Mouse (Mus musculus) limb, embryonic 10.5 days (tissue): ENCODE results near the gene Gm42906. TPM values are rescaled to one million over a fixed set of nuclear protein-coding genes. Genes with fewer than 3 reads are reported as not detected.
A peak's percentile ranks its signal among the peaks of the same experiment; 100 is the strongest.

Source experiments
- DNase-seq: peaks from one replicate; pipeline ENCODE4 v3.0.0-alpha.2; 2017; ENCODE audit warnings: low spot score
- H3K27ac ChIP-seq: fragments of 300-500 bp; sonication (generic); 2 replicates; pipeline ENCODE4 v1.5.1; 2016; ENCODE audit warnings: mild to moderate bottlenecking
- H3K27me3 ChIP-seq: fragments of 300-500 bp; sonication (generic); 2 replicates; pipeline ENCODE4 v1.6.1; 2016; ENCODE audit warnings: low read depth, mild to moderate bottlenecking; ENCODE audit not compliant: poor library complexity, severe bottlenecking
- H3K36me3 ChIP-seq: fragments of 300-500 bp; sonication (generic); 2 replicates; pipeline ENCODE4 v1.6.1; 2016; ENCODE audit warnings: mild to moderate bottlenecking, moderate library complexity
- H3K4me1 ChIP-seq: fragments of 300-500 bp; sonication (generic); 2 replicates; pipeline ENCODE4 v1.6.1; 2016
- H3K4me3 ChIP-seq: fragments of 300-500 bp; sonication (generic); 2 replicates; pipeline ENCODE4 v1.5.1; 2016; ENCODE audit warnings: mild to moderate bottlenecking, moderate library complexity
- H3K9me3 ChIP-seq: fragments of 300-500 bp; sonication (generic); replicated peaks from 2 replicates; pipeline ENCODE4 v1.6.1; 2016; ENCODE audit warnings: mild to moderate bottlenecking
- WGBS: fragments of 180-500 bp; shearing (Covaris S2); methylation state at CpG from one replicate; pipeline ENCODE4 v1.1.7; 2016; 5-methylcytosine and 5-hydroxymethylcytosine counted together
- polyA plus RNA-seq: library from polyadenylated mRNA; unstranded; fragments of >200 nt; fragmentation: Nextera tagmentation; extraction: Ambion mirVana; gene quantifications from 2 replicates; pipeline ENCODE4 v1.2.1, GENCODE M21; 2016

The Gm42906 gene
- polyA plus RNA-seq, 1 experiment from 2014 or later: not detected

DNA sequence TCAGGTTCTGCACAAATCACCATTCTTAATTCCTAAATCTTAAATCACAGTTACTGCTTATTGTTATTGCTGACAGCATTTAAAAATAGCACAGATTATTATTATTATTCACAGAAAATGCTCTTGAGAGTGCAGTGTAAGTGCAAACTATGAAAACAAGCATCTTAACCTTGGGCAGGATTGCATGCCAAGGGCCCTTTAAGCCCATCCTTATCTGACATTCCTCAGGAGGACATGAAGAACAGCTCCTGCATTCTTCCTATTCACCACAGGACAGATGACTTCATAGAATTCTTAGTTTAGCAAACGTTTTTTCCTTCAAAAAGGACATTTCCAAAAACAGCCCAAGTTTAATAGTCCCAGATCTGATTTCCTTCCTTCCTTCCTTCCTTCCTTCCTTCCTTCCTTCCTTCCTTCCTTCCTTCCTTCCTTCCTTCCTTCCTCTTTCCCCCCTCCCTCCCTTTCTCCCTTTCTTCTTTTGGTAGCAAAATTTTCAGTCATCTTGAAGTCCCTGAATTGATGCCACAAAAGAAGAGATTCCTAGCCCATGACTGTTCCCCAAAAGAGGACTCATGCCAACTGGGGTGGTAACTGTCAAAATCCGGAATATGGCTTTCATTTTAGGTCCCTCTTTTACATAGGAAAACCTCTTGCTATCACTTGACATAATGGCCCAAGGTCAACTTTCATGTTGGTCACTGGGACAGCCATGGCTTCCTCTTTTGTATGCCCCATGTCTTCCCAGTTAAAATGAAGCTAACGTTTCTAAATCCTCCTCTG is 334.9 kb downstream of the Gm42906 start:
- Histone ChIP-seq H3K27ac (no peak overlapping the region), H3K9me3 (no peaks in the 10 kb centered on the region), H3K27me3 (no peaks in the 10 kb centered on the region), H3K4me1 (peaks cover 9% of the 10 kb centered on the region), H3K36me3 (no peaks in the 10 kb centered on the region), H3K4me3 (no peak overlapping the region)
- DNase-seq: no peak
- WGBS: 82% methylated on average over 3 of the region's 3 CpGs

- no peaks in the 10 kb centered on the region for H3K27me3 ChIP-seq
- H3K9me3 ChIP-seq: no peaks in the 10 kb centered on the region
- 96% methylated on average over 6 of the region's 6 CpGs for WGBS
- peaks cover 23% of the 10 kb centered on the region for H3K4me1 ChIP-seq
- H3K36me3 ChIP-seq: no peaks in the 10 kb centered on the region
- no peak overlapping the region for H3K4me3 ChIP-seq
- H3K27ac ChIP-seq: no peak overlapping the region
- no peak for DNase-seq
Observed at GRCm38 (mm10) chr5:151090996-151091395, 337.0 kb downstream of the Gm42906 start.

GRCm38 (mm10) chr5:151089201-151089600 is 338.8 kb downstream of the Gm42906 start:
- 59% methylated on average over 6 of the region's 6 CpGs for WGBS
- no peaks in the 10 kb centered on the region for H3K36me3 ChIP-seq
- H3K27me3 ChIP-seq: no peaks in the 10 kb centered on the region
- no peak for DNase-seq
- H3K4me3 ChIP-seq: no peak overlapping the region
- no peaks in the 10 kb centered on the region for H3K9me3 ChIP-seq
- H3K4me1 ChIP-seq: peaks cover 23% of the 10 kb centered on the region
- H3K27ac ChIP-seq: no peak overlapping the region

- Histone ChIP-seq H3K36me3 (no peaks in the 10 kb centered on the region), H3K4me3 (no peak overlapping the region), H3K4me1 (peaks cover 23% of the 10 kb centered on the region), H3K27me3 (no peaks in the 10 kb centered on the region), H3K9me3 (no peaks in the 10 kb centered on the region), H3K27ac (0 out of 2 replicates have a peak overlapping the region, but pooled peaks have one; percentile 19)
- no peak for DNase-seq
- WGBS: 62% methylated on average over 9 of the region's 9 CpGs
Observed at GRCm38 (mm10) chr5:151086425-151087202, 341.3 kb downstream of the Gm42906 start.

- Histone ChIP-seq H3K36me3 (no peaks in the 10 kb centered on the region), H3K27me3 (no peaks in the 10 kb centered on the region), H3K4me1 (peaks cover 23% of the 10 kb centered on the region), H3K4me3 (no peak overlapping the region), H3K27ac (no peak overlapping the region), H3K9me3 (no peaks in the 10 kb centered on the region)
- no peak for DNase-seq
- WGBS: 79% methylated on average over 8 of the region's 8 CpGs
Observed at GRCm38 (mm10) chr5:151085749-151086148, 342.2 kb downstream of the Gm42906 start.

- WGBS: 90% methylated on average over 4 of the region's 4 CpGs
- H3K27me3 ChIP-seq: no peaks in the 10 kb centered on the region
Observed at GRCm38 (mm10) chr5:151080276-151080675, 347.7 kb downstream of the Gm42906 start.

DNA sequence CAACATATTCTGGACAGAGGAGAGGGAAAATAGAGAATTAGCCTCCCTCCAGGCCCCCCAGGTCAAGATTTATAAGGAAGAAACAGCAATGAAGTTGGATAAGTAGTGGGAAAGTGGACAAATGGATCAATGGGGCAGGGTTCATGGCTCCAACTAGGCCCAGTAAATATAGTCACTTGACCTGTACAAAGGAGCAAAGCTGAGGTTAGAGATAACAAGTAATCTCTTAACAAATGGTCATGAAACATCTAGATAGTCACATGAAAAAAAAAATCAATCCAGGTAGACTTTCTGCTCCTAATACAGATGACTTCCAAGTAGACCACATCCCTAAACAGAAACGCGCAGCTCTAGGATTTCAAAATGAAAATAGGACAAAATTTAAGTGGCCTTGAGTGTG is 350.0 kb downstream of the Gm42906 start:
- 95% methylated on average over 2 of the region's 2 CpGs for WGBS
- Histone ChIP-seq H3K9me3 (no peaks in the 10 kb centered on the region), H3K27me3 (no peaks in the 10 kb centered on the region), H3K4me3 (no peak overlapping the region), H3K27ac (no peak overlapping the region), H3K36me3 (no peaks in the 10 kb centered on the region), H3K4me1 (no peaks in the 10 kb centered on the region)
- DNase-seq: no peak

More at GRCm38 (mm10) chr5:151080276-151080675, 347.7 kb downstream of the Gm42906 start:
- Histone ChIP-seq H3K4me1 (no peaks in the 10 kb centered on the region), H3K36me3 (no peaks in the 10 kb centered on the region), H3K4me3 (no peak overlapping the region), H3K9me3 (no peaks in the 10 kb centered on the region), H3K27ac (no peak overlapping the region)
- no peak for DNase-seq

- no peaks in the 10 kb centered on the region for H3K27me3 ChIP-seq
- H3K27ac ChIP-seq: no peak overlapping the region
- no peak for DNase-seq
- H3K4me3 ChIP-seq: no peak overlapping the region
- H3K9me3 ChIP-seq: no peaks in the 10 kb centered on the region
- no peaks in the 10 kb centered on the region for H3K36me3 ChIP-seq
- 74% methylated on average over 3 of the region's 3 CpGs for WGBS
- peaks cover 4% of the 10 kb centered on the region; the same call in 1 of the 2 replicates for H3K4me1 ChIP-seq
Observed at GRCm38 (mm10) chr5:151076917-151077316, 351.0 kb downstream of the Gm42906 start.

- no peaks in the 10 kb centered on the region for H3K27me3 ChIP-seq
- H3K4me1 ChIP-seq: peaks cover 28% of the 10 kb centered on the region
- H3K9me3 ChIP-seq: no peaks in the 10 kb centered on the region
- no peak overlapping the region for H3K4me3 ChIP-seq
- H3K36me3 ChIP-seq: no peaks in the 10 kb centered on the region
- WGBS: 90% methylated on average over 4 of the region's 4 CpGs
- no peak for DNase-seq
- no peak overlapping the region for H3K27ac ChIP-seq
Observed at GRCm38 (mm10) chr5:151074282-151074681, 353.7 kb downstream of the Gm42906 start.

GRCm38 (mm10) chr5:151071430-151071829 is 356.5 kb downstream of the Gm42906 start:
- peak overlapping the region; percentile 73; the same call in 1 of the 2 replicates for H3K27ac ChIP-seq
- no peaks in the 10 kb centered on the region for H3K9me3 ChIP-seq
- no peak for DNase-seq
- WGBS: 63% methylated on average over 6 of the region's 6 CpGs
- peaks cover 28% of the 10 kb centered on the region for H3K4me1 ChIP-seq
- H3K36me3 ChIP-seq: no peaks in the 10 kb centered on the region
- H3K27me3 ChIP-seq: no peaks in the 10 kb centered on the region
- no peak overlapping the region for H3K4me3 ChIP-seq

- Histone ChIP-seq H3K4me3 (no peak overlapping the region), H3K36me3 (no peaks in the 10 kb centered on the region), H3K9me3 (no peaks in the 10 kb centered on the region), H3K4me1 (peaks cover 28% of the 10 kb centered on the region), H3K27ac (peak overlapping the region; percentile 73), H3K27me3 (no peaks in the 10 kb centered on the region)
- no peak for DNase-seq
- WGBS: 34% methylated on average over 6 of the region's 6 CpGs
Observed at GRCm38 (mm10) chr5:151070896-151071295, 357.1 kb downstream of the Gm42906 start.

GRCm38 (mm10) chr5:151069569-151069968 is 358.4 kb downstream of the Gm42906 start:
- H3K36me3 ChIP-seq: no peaks in the 10 kb centered on the region
- no peak for DNase-seq
- no peaks in the 10 kb centered on the region for H3K27me3 ChIP-seq
- H3K9me3 ChIP-seq: no peaks in the 10 kb centered on the region
- H3K27ac ChIP-seq: peak overlapping the region; percentile 73; the same call in 1 of the 2 replicates
- peaks cover 30% of the 10 kb centered on the region for H3K4me1 ChIP-seq
- H3K4me3 ChIP-seq: no peak overlapping the region
- WGBS: 93% methylated on average over 2 of the region's 2 CpGs

DNA sequence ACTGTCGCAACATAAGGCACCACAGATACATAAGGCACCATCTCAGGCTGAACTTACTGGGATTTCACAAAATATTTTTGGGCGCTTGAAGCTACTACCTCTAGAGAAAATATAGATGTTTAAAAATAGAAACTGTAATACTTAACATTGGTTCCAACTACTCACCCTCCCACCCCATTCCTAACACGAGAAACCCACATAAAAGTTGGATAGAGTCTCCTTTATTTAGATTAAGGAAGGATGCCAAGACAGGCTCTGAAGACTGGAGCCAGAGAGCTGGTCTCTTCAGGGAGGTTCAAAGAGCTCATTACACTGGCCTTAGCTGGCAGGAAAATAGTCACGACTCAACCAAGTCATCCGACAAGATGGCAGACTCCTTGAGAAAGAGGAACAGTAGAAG is 361.9 kb downstream of the Gm42906 start:
- DNase-seq: no peak
- H3K4me3 ChIP-seq: no peak overlapping the region
- WGBS: 89% methylated on average over 5 of the region's 5 CpGs
- no peak overlapping the region for H3K27ac ChIP-seq
- H3K27me3 ChIP-seq: no peaks in the 10 kb centered on the region
- H3K4me1 ChIP-seq: peaks cover 22% of the 10 kb centered on the region
- H3K9me3 ChIP-seq: no peaks in the 10 kb centered on the region
- H3K36me3 ChIP-seq: peaks cover 17% of the 10 kb centered on the region
